Mouse (Mus musculus): ENCODE measurements at regions not wholly inside any gene's neighbourhood (a gene's known extent, or its start where the extent isn't known, plus 50 kb on each side); places are given as distances from the start of the nearest gene placed in this dataset.

- no peak overlapping the region for H3K9ac ChIP-seq (replicated peaks; ENCODE audit: low read depth)
- H3K4me2 ChIP-seq (replicated peaks; ENCODE audit: low read depth, low read length) = no peak overlapping the region
- no peaks in the 10 kb centered on the region for H3K4me1 ChIP-seq (ENCODE audit: insufficient read depth, low read depth, low read length)
- ATAC-seq (peak; percentile 78), DNase-seq (ENCODE audit: low spot score) (peak; percentile 58)
- TF ChIP-seq EP300 (IDR thresholded peaks at IDR 0.05) (peak; percentile 33; the same call in 1 of the 2 replicates), CTCF (IDR thresholded peaks at IDR 0.05) (no peak)
- H3K9me3 ChIP-seq (ENCODE audit: low read length) = no peaks in the 10 kb centered on the region
- no peaks in the 10 kb centered on the region for H3K27me3 ChIP-seq (replicated peaks; ENCODE audit: insufficient read depth, low read length)
- H3K27ac ChIP-seq (ENCODE audit: low read length) = no peak overlapping the region
- no peak overlapping the region for H3K4me3 ChIP-seq (ENCODE audit: low read depth, low read length)
- H3K36me3 ChIP-seq (ENCODE audit: insufficient read depth, low read length) = no peaks in the 10 kb centered on the region
Measured at GRCm38 (mm10) chr15:51255203-51255615, 2629.5 kb upstream of the Gm7489 start.

- Histone ChIP-seq H3K4me2 (replicated peaks; ENCODE audit: low read depth, low read length) (no peak overlapping the region), H3K27me3 (replicated peaks; ENCODE audit: insufficient read depth, low read length) (no peaks in the 10 kb centered on the region), H3K27ac (ENCODE audit: low read length) (no peak overlapping the region), H3K9me3 (ENCODE audit: low read length) (no peaks in the 10 kb centered on the region), H3K9ac (replicated peaks; ENCODE audit: low read depth) (no peak overlapping the region), H3K36me3 (ENCODE audit: insufficient read depth, low read length) (no peaks in the 10 kb centered on the region), H3K4me1 (ENCODE audit: insufficient read depth, low read depth, low read length) (no peaks in the 10 kb centered on the region), H3K4me3 (ENCODE audit: low read depth, low read length) (no peak overlapping the region)
- DNase-seq (ENCODE audit: low spot score) (no peak), ATAC-seq (no peak)
- WGBS = 80% methylated on average over 3 of the region's 3 CpGs
- TF ChIP-seq EP300 (IDR thresholded peaks at IDR 0.05) = no peak
- TF ChIP-seq CTCF (IDR thresholded peaks at IDR 0.05) = no peak
Measured at GRCm38 (mm10) chr15:51256681-51257080, 2628.0 kb upstream of the Gm7489 start.

- no peak for TF ChIP-seq EP300 (IDR thresholded peaks at IDR 0.05)
- no peak for TF ChIP-seq CTCF (IDR thresholded peaks at IDR 0.05)
- ATAC-seq = no peak
Measured at GRCm38 (mm10) chr15:51264599-51265163, 2620.0 kb upstream of the Gm7489 start.

GRCm38 (mm10) chr15:51265971-51266370 lies 2618.7 kb upstream of the Gm7489 start:
- WGBS = 47% methylated on average over 1 of the region's 1 CpGs
- ATAC-seq = no peak
- TF ChIP-seq EP300 (IDR thresholded peaks at IDR 0.05) (no peak), CTCF (IDR thresholded peaks at IDR 0.05) (no peak)

More at GRCm38 (mm10) chr15:51264599-51265163, 2620.0 kb upstream of the Gm7489 start:
- Histone ChIP-seq H3K9ac (replicated peaks; ENCODE audit: low read depth) (no peak overlapping the region), H3K36me3 (ENCODE audit: insufficient read depth, low read length) (no peaks in the 10 kb centered on the region), H3K4me3 (ENCODE audit: low read depth, low read length) (no peak overlapping the region), H3K9me3 (ENCODE audit: low read length) (no peaks in the 10 kb centered on the region), H3K4me2 (replicated peaks; ENCODE audit: low read depth, low read length) (no peak overlapping the region; the same call in 1 of the 2 replicates), H3K4me1 (ENCODE audit: insufficient read depth, low read depth, low read length) (no peaks in the 10 kb centered on the region), H3K27me3 (replicated peaks; ENCODE audit: insufficient read depth, low read length) (no peaks in the 10 kb centered on the region), H3K27ac (ENCODE audit: low read length) (no peak overlapping the region)
- peak; percentile 10 for DNase-seq (ENCODE audit: low spot score)
- 48% methylated on average over 5 of the region's 5 CpGs for WGBS

DNA sequence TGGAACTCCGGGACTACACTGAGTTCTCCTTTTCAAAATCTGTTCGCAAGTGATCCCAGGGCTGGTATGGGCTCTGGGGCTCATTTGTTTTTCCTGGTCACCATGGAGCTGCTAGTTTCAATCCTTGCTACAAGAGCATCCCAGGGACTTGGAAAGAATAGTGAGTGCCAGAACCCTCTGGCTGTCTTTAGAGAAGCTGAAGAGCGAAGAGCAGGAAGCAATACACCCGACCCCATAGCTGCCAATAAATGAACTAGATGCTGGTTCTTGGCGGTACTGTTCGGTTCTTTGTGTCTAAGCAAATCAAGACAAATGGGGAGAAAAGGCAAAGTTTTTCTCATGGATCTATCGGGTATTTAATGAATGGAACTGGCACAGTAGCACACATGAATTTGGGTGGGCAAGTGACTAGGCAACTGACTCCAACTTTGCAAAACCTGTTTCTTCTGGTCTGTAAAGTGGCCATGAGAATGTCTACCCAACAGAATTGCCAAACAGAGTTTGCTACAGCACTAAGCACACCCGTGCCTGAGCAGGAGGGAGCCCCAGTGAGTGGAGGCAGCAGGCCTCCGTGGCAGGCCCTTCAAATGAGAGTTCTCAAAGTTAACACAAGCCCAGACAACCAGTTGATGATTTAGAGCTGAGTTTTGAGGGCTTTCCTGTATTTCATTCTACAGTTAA lies 2612.9 kb upstream of the Gm7489 start:
- DNase-seq (ENCODE audit: low spot score) = no peak
- H3K27me3 ChIP-seq (replicated peaks; ENCODE audit: insufficient read depth, low read length) = no peaks in the 10 kb centered on the region
- TF ChIP-seq CTCF (IDR thresholded peaks at IDR 0.05) (no peak), EP300 (IDR thresholded peaks at IDR 0.05) (no peak)
- no peak overlapping the region for H3K9ac ChIP-seq (replicated peaks; ENCODE audit: low read depth)
- no peak overlapping the region for H3K4me2 ChIP-seq (replicated peaks; ENCODE audit: low read depth, low read length)
- H3K4me1 ChIP-seq (ENCODE audit: insufficient read depth, low read depth, low read length) = no peaks in the 10 kb centered on the region
- H3K4me3 ChIP-seq (ENCODE audit: low read depth, low read length) = no peak overlapping the region
- H3K36me3 ChIP-seq (ENCODE audit: insufficient read depth, low read length) = no peaks in the 10 kb centered on the region
- 73% methylated on average over 9 of the region's 9 CpGs for WGBS
- ATAC-seq = no peak
- H3K9me3 ChIP-seq (ENCODE audit: low read length) = no peaks in the 10 kb centered on the region
- no peak overlapping the region for H3K27ac ChIP-seq (ENCODE audit: low read length)

More at GRCm38 (mm10) chr15:51265971-51266370, 2618.7 kb upstream of the Gm7489 start:
- DNase-seq (ENCODE audit: low spot score) = no peak
- H3K36me3 ChIP-seq (ENCODE audit: insufficient read depth, low read length) = no peaks in the 10 kb centered on the region
- no peak overlapping the region for H3K4me3 ChIP-seq (ENCODE audit: low read depth, low read length)
- no peaks in the 10 kb centered on the region for H3K4me1 ChIP-seq (ENCODE audit: insufficient read depth, low read depth, low read length)
- H3K27ac ChIP-seq (ENCODE audit: low read length) = no peak overlapping the region
- H3K27me3 ChIP-seq (replicated peaks; ENCODE audit: insufficient read depth, low read length) = no peaks in the 10 kb centered on the region
- H3K9ac ChIP-seq (replicated peaks; ENCODE audit: low read depth) = no peak overlapping the region
- H3K9me3 ChIP-seq (ENCODE audit: low read length) = no peaks in the 10 kb centered on the region
- H3K4me2 ChIP-seq (replicated peaks; ENCODE audit: low read depth, low read length) = no peak overlapping the region

DNA sequence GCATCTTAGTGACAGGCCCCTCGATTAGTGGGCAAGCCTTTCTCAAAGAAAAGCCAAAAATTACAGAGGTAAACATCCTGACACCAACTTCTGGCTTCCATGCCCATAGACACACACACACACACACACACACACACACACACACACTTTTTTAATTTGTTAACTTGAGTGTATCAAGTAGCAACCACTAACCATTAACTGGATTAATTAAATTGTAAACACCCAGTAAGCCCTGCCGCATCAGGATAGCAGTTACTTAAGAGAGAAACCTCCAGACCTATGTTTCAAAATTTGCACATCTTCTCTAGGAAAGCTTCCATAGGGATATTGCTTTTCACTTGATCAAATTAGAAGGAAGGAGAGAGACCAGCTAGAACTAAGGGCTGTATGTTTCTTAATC lies 2599.4 kb upstream of the Gm7489 start:
- H3K9me3 ChIP-seq (ENCODE audit: low read length) = no peaks in the 10 kb centered on the region
- no peak overlapping the region for H3K9ac ChIP-seq (replicated peaks; ENCODE audit: low read depth)
- ATAC-seq (no peak), DNase-seq (ENCODE audit: low spot score) (no peak)
- TF ChIP-seq CTCF (IDR thresholded peaks at IDR 0.05) = no peak
- TF ChIP-seq EP300 (IDR thresholded peaks at IDR 0.05) = no peak
- no peaks in the 10 kb centered on the region for H3K36me3 ChIP-seq (ENCODE audit: insufficient read depth, low read length)
- no peaks in the 10 kb centered on the region for H3K4me1 ChIP-seq (ENCODE audit: insufficient read depth, low read depth, low read length)
- H3K4me2 ChIP-seq (replicated peaks; ENCODE audit: low read depth, low read length) = no peak overlapping the region
- 89% methylated on average over 2 of the region's 2 CpGs for WGBS
- no peak overlapping the region for H3K27ac ChIP-seq (ENCODE audit: low read length)
- H3K27me3 ChIP-seq (replicated peaks; ENCODE audit: insufficient read depth, low read length) = no peaks in the 10 kb centered on the region
- no peak overlapping the region for H3K4me3 ChIP-seq (ENCODE audit: low read depth, low read length)

Data from lung, postnatal 0 days (tissue).